Mouse (Mus musculus) bone marrow macrophage, adult 2 months (primary cell): Measurements from ENCODE around the gene Fam49a.

Source experiments
- CTCF ChIP-seq: IDR thresholded peaks from 2 replicates; pipeline ENCODE4 v1.5.1; 2012; ENCODE audit warnings: low read depth, mild to moderate bottlenecking, low read length, moderate library complexity
- POLR2A ChIP-seq: IDR thresholded peaks from 2 replicates; pipeline ENCODE4 v1.6.1; 2012; ENCODE audit warnings: mild to moderate bottlenecking, low read depth, low read length, borderline replicate concordance

GRCm38 (mm10) chr12:12260979-12261960, 669 bp upstream of the Fam49a start:
- no peak for TF ChIP-seq POLR2A
- no peak for TF ChIP-seq CTCF
